Mouse (Mus musculus): ENCODE measurements around the gene Gabrb2. TPM values are rescaled to one million over a fixed set of nuclear protein-coding genes. Genes with fewer than 3 reads are reported as not detected.

Gabrb2 gene
- polyA plus RNA-seq, 1 experiment from 2014 or later, result 2.2 TPM

- H3K4me2 ChIP-seq, result no peak overlapping the region
- WGBS (ENCODE audit: insufficient replicate concordance), result 66% methylated on average over 4 of the region's 4 CpGs
- no peaks in the 10 kb centered on the region for H3K4me1 ChIP-seq (ENCODE audit: control insufficient read depth, insufficient read depth, low read length)
- no peak overlapping the region for H3K4me3 ChIP-seq (ENCODE audit: low read depth, low read length)
- no peaks in the 10 kb centered on the region for H3K36me3 ChIP-seq (ENCODE audit: control insufficient read depth, insufficient read depth, low read length)
- H3K27ac ChIP-seq (ENCODE audit: low read depth, low read length), result no peak overlapping the region
- H3K9ac ChIP-seq (ENCODE audit: low read depth, low read length), result no peak overlapping the region
- no peaks in the 10 kb centered on the region for H3K9me3 ChIP-seq (replicated peaks; ENCODE audit: control insufficient read depth, low read length)
- no peak for ATAC-seq (replicated peaks; ENCODE audit: insufficient number of reproducible peaks, low FRiP score, low TSS enrichment)
- no peaks in the 10 kb centered on the region for H3K27me3 ChIP-seq (ENCODE audit: control insufficient read depth, insufficient read depth, low read length)
Measured at GRCm38 (mm10) chr11:42621109-42621508, 201.6 kb downstream of the Gabrb2 start.

DNA sequence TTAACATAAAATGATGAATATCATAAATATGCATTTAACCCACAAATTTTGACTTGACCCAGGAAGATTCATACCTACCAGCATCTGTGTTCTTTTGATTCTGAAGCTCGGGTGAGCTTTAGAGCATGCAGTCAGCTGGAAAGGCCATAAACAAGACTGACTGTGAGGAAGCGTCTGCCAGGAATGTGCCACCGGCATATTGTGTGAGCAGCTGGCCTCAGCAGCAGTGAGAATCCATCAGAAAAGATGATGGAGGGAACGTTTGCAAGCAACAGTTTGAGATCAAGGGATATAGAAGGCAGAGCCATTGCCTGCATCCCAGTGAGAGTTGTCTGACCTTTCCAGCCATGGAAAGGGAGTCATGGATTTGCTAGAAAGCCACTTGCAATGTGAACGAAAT is 230.6 kb downstream of the Gabrb2 start:
- H3K36me3 ChIP-seq (ENCODE audit: control insufficient read depth, insufficient read depth, low read length), result no peaks in the 10 kb centered on the region
- H3K4me1 ChIP-seq (ENCODE audit: control insufficient read depth, insufficient read depth, low read length), result no peaks in the 10 kb centered on the region
- no peak overlapping the region for H3K4me2 ChIP-seq
- H3K4me3 ChIP-seq (ENCODE audit: low read depth, low read length), result no peak overlapping the region
- 66% methylated on average over 5 of the region's 5 CpGs for WGBS (ENCODE audit: insufficient replicate concordance)
- H3K9me3 ChIP-seq (replicated peaks; ENCODE audit: control insufficient read depth, low read length), result no peaks in the 10 kb centered on the region
- no peak overlapping the region for H3K9ac ChIP-seq (ENCODE audit: low read depth, low read length)
- ATAC-seq (replicated peaks; ENCODE audit: insufficient number of reproducible peaks, low FRiP score, low TSS enrichment), result no peak
- H3K27ac ChIP-seq (ENCODE audit: low read depth, low read length), result no peak overlapping the region
- no peaks in the 10 kb centered on the region for H3K27me3 ChIP-seq (ENCODE audit: control insufficient read depth, insufficient read depth, low read length)

DNA sequence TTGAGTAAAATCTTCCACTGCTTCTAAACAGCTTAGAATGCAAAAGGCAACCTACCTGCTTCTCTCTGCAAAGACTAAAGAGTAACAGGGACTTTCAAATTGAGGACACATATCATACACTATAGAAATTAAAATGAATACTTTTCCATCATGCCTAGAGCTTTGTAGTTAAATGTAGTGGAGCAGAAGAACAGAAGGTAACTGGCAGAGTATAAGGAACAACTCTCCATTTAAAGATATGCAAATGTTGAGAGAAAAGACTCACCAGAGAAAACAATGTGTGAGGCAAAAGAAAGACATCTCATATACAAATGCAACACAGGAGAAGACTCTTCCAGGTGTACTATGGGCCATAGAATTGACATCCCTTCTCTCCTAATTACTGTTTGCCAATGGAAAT is 232.0 kb downstream of the Gabrb2 start:
- Histone ChIP-seq H3K4me2 (no peak overlapping the region), H3K4me3 (ENCODE audit: low read depth, low read length) (no peak overlapping the region), H3K36me3 (ENCODE audit: control insufficient read depth, insufficient read depth, low read length) (no peaks in the 10 kb centered on the region), H3K27me3 (ENCODE audit: control insufficient read depth, insufficient read depth, low read length) (no peaks in the 10 kb centered on the region), H3K4me1 (ENCODE audit: control insufficient read depth, insufficient read depth, low read length) (no peaks in the 10 kb centered on the region), H3K27ac (ENCODE audit: low read depth, low read length) (no peak overlapping the region), H3K9me3 (replicated peaks; ENCODE audit: control insufficient read depth, low read length) (no peaks in the 10 kb centered on the region), H3K9ac (ENCODE audit: low read depth, low read length) (no peak overlapping the region)
- no peak for ATAC-seq (replicated peaks; ENCODE audit: insufficient number of reproducible peaks, low FRiP score, low TSS enrichment)

DNA sequence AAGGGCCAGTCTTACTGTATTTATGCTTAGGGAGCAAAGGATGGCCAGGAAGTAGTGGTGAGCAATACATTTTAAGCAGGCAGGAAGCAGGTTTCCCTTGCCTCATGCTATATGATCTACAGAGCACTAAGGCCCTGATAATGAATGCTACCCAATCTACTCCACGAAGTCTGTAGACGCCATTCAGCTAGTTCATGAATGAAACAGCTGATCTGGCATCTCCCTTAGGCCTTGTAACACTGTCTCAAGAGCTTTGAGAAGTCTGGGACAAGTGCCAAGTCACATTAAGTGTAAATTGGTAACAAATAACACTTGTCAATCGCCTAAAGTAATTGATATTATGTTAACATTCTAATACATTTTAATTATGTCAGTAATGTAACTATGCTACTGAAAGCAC is 234.6 kb downstream of the Gabrb2 start:
- Histone ChIP-seq H3K4me2 (no peak overlapping the region), H3K27me3 (ENCODE audit: control insufficient read depth, insufficient read depth, low read length) (no peaks in the 10 kb centered on the region), H3K9me3 (replicated peaks; ENCODE audit: control insufficient read depth, low read length) (no peaks in the 10 kb centered on the region), H3K9ac (ENCODE audit: low read depth, low read length) (no peak overlapping the region), H3K27ac (ENCODE audit: low read depth, low read length) (no peak overlapping the region), H3K4me3 (ENCODE audit: low read depth, low read length) (no peak overlapping the region), H3K36me3 (ENCODE audit: control insufficient read depth, insufficient read depth, low read length) (no peaks in the 10 kb centered on the region), H3K4me1 (ENCODE audit: control insufficient read depth, insufficient read depth, low read length) (no peaks in the 10 kb centered on the region)
- WGBS (ENCODE audit: insufficient replicate concordance), result 59% methylated on average over 3 of the region's 3 CpGs
- ATAC-seq (replicated peaks; ENCODE audit: insufficient number of reproducible peaks, low FRiP score, low TSS enrichment), result no peak

GRCm38 (mm10) chr11:42668657-42669056 is 249.1 kb downstream of the Gabrb2 start:
- Histone ChIP-seq H3K9ac (ENCODE audit: low read depth, low read length) (no peak overlapping the region), H3K9me3 (replicated peaks; ENCODE audit: control insufficient read depth, low read length) (no peaks in the 10 kb centered on the region), H3K27ac (ENCODE audit: low read depth, low read length) (no peak overlapping the region), H3K4me1 (ENCODE audit: control insufficient read depth, insufficient read depth, low read length) (no peaks in the 10 kb centered on the region), H3K36me3 (ENCODE audit: control insufficient read depth, insufficient read depth, low read length) (no peaks in the 10 kb centered on the region), H3K27me3 (ENCODE audit: control insufficient read depth, insufficient read depth, low read length) (no peaks in the 10 kb centered on the region), H3K4me3 (ENCODE audit: low read depth, low read length) (no peak overlapping the region), H3K4me2 (no peak overlapping the region)
- no peak for ATAC-seq (replicated peaks; ENCODE audit: insufficient number of reproducible peaks, low FRiP score, low TSS enrichment)
- 83% methylated on average over 4 of the region's 4 CpGs for WGBS (ENCODE audit: insufficient replicate concordance)

Other genes starting within 250 kb of the Gabrb2 start
- 1.6 and 2.0 TPM in 2 replicates for gene Gabra1, start 236.8 kb upstream of the Gabrb2 start, polyA plus RNA-seq (2014; fragmentation: Nextera tagmentation; extraction: Ambion mirVana)
- gene Gabra6, start 98.7 kb upstream of the Gabrb2 start, polyA plus RNA-seq (2014; fragmentation: Nextera tagmentation; extraction: Ambion mirVana), result not detected in 2 replicates